Mouse (Mus musculus): ENCODE data around the gene Slc35b3. TPM values are rescaled to one million over a fixed set of nuclear protein-coding genes. Genes with fewer than 3 reads are reported as not detected.

The Slc35b3 gene
- total and polyA plus RNA-seq, 3 experiments, result 12.4 to 16.2 TPM; not detected in 1

- H3K4me3 ChIP-seq (ENCODE audit: control insufficient read depth in 1 of 2, insufficient read depth in 1 of 2, low read depth in 2 of 2, low read length in 2 of 2), result no peak overlapping the region
- TF ChIP-seq GATA1 (IDR thresholded peaks at IDR 0.05; ENCODE audit: low read depth, low read length), result peak; percentile 29; the same call in 1 of the 2 replicates
- TF ChIP-seq USF1 (IDR thresholded peaks at IDR 0.05; ENCODE audit: low read depth, low read length), result peak; percentile 73
- no peak for TF ChIP-seq ZKSCAN1 (IDR thresholded peaks at IDR 0.05; ENCODE audit: low read depth, low read length)
- no peak for TF ChIP-seq SIN3A (IDR thresholded peaks at IDR 0.05; ENCODE audit: low read length)
- peaks cover 5 to 14% of the 10 kb centered on the region in 2 experiments for H3K4me1 ChIP-seq (ENCODE audit: control insufficient read depth in 1 of 2, insufficient read depth in 2 of 2, low read length in 2 of 2)
- no peaks in the 10 kb centered on the region for H3K9me3 ChIP-seq (replicated peaks; ENCODE audit: insufficient read depth, low read length)
- peak overlapping the region; percentile 63 for H3K27ac ChIP-seq (ENCODE audit: control insufficient read depth, low read depth, low read length)
- H3K79me2 ChIP-seq (ENCODE audit: control insufficient read depth, insufficient read depth, low read length, poor library complexity), result no peaks in the 10 kb centered on the region; the same call in 1 of the 2 replicates
- no peak overlapping the region for H3K9ac ChIP-seq (ENCODE audit: control insufficient read depth, low read depth, low read length, poor library complexity, severe bottlenecking)
- DNase-seq (ENCODE audit: low read depth, low spot score), result peak; percentile 46
- no peaks in the 10 kb centered on the region for H3K27me3 ChIP-seq (ENCODE audit: control insufficient read depth in 1 of 2, insufficient read depth in 2 of 2, low read length in 2 of 2)
- H3K36me3 ChIP-seq (ENCODE audit: control insufficient read depth in 1 of 2, insufficient read depth in 2 of 2, low read length in 2 of 2), result peaks cover 2 to 28% of the 10 kb centered on the region in 2 experiments
Measured at GRCm38 (mm10) chr13:38946296-38947012, 14.2 kb downstream of the Slc35b3 start.

GRCm38 (mm10) chr13:38945767-38946166 is 14.9 kb downstream of the Slc35b3 start:
- H3K9ac ChIP-seq (ENCODE audit: control insufficient read depth, low read depth, low read length, poor library complexity, severe bottlenecking), result no peak overlapping the region
- no peaks in the 10 kb centered on the region; the same call in 1 of the 2 replicates for H3K79me2 ChIP-seq (ENCODE audit: control insufficient read depth, insufficient read depth, low read length, poor library complexity)
- peaks cover 5 to 17% of the 10 kb centered on the region in 2 experiments for H3K4me1 ChIP-seq (ENCODE audit: control insufficient read depth in 1 of 2, insufficient read depth in 2 of 2, low read length in 2 of 2)
- H3K36me3 ChIP-seq (ENCODE audit: control insufficient read depth in 1 of 2, insufficient read depth in 2 of 2, low read length in 2 of 2), result peaks cover 5 to 28% of the 10 kb centered on the region in 2 experiments
- peak overlapping the region; percentile 63 for H3K27ac ChIP-seq (ENCODE audit: control insufficient read depth, low read depth, low read length)
- DNase-seq (ENCODE audit: low read depth, low spot score), result peak; percentile 50
- no peaks in the 10 kb centered on the region for H3K9me3 ChIP-seq (replicated peaks; ENCODE audit: insufficient read depth, low read length)
- TF ChIP-seq HCFC1 (IDR thresholded peaks at IDR 0.05; ENCODE audit: low read depth, low read length) (no peak), EP300 (IDR thresholded peaks at IDR 0.05; ENCODE audit: low read depth in 1 of 2, low read length in 2 of 2) (0 out of 4 replicates have a peak, but pooled peaks of 1 of the 2 experiments have one; percentile 10), GATA1 (IDR thresholded peaks at IDR 0.05; ENCODE audit: low read depth, low read length) (peak; percentile 52), NRF1 (IDR thresholded peaks at IDR 0.05; ENCODE audit: insufficient read depth, low read depth, low read length, poor library complexity, severe bottlenecking) (no peak), POLR2A (IDR thresholded peaks at IDR 0.05; ENCODE audit: control insufficient read depth in 1 of 2, insufficient read depth in 1 of 2, low read depth in 1 of 2, low read length in 2 of 2, poor library complexity in 1 of 2) (no peak), ETS1 (IDR thresholded peaks at IDR 0.05; ENCODE audit: low read depth, low read length) (peak; percentile 41; the same call in 1 of the 2 replicates), CTCF (IDR thresholded peaks at IDR 0.05 in 2 of 3, conservative IDR thresholded peaks at IDR 0.05 in 1 of 3; ENCODE audit: control insufficient read depth in 1 of 3, insufficient read depth in 1 of 3, low read depth in 2 of 3, low read length in 3 of 3, poor library complexity in 1 of 3, severe bottlenecking in 1 of 3) (no peak)
- no peaks in the 10 kb centered on the region for H3K27me3 ChIP-seq (ENCODE audit: control insufficient read depth in 1 of 2, insufficient read depth in 2 of 2, low read length in 2 of 2)
- H3K4me3 ChIP-seq (ENCODE audit: control insufficient read depth in 1 of 2, insufficient read depth in 1 of 2, low read depth in 2 of 2, low read length in 2 of 2), result no peak overlapping the region

DNA sequence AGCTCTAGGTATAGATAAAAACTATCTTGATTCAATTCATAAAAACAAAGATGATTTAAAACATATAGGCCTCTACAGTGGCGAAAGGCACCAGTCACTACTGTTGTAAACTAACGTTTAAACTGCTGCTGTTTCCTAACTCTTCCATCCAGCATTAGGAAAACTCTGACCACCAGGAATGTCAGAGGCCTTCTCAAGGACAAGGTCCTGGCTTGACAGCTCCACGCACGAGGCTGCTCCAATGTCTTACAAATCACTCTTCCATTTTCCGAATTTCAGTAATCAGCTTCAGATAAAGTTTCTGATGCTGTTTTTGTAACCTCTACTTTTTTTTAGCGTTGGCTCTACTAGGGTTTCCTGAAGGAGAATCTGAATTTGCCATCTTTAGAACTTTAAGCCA is 15.7 kb downstream of the Slc35b3 start:
- Histone ChIP-seq H3K4me1 (ENCODE audit: control insufficient read depth in 1 of 2, insufficient read depth in 2 of 2, low read length in 2 of 2) (peaks cover 5 to 17% of the 10 kb centered on the region in 2 experiments), H3K27me3 (ENCODE audit: control insufficient read depth in 1 of 2, insufficient read depth in 2 of 2, low read length in 2 of 2) (no peaks in the 10 kb centered on the region), H3K9me3 (replicated peaks; ENCODE audit: insufficient read depth, low read length) (no peaks in the 10 kb centered on the region), H3K79me2 (ENCODE audit: control insufficient read depth, insufficient read depth, low read length, poor library complexity) (no peaks in the 10 kb centered on the region; the same call in 1 of the 2 replicates), H3K36me3 (ENCODE audit: control insufficient read depth in 1 of 2, insufficient read depth in 2 of 2, low read length in 2 of 2) (peaks cover 5 to 28% of the 10 kb centered on the region in 2 experiments), H3K9ac (ENCODE audit: control insufficient read depth, low read depth, low read length, poor library complexity, severe bottlenecking) (no peak overlapping the region), H3K4me3 (ENCODE audit: control insufficient read depth in 1 of 2, insufficient read depth in 1 of 2, low read depth in 2 of 2, low read length in 2 of 2) (no peak overlapping the region), H3K27ac (ENCODE audit: control insufficient read depth, low read depth, low read length) (no peak overlapping the region)
- no peak for DNase-seq (ENCODE audit: low read depth, low spot score)
- TF ChIP-seq CHD1 (IDR thresholded peaks at IDR 0.05; ENCODE audit: low read depth, low read length), result no peak
- TF ChIP-seq RCOR1 (IDR thresholded peaks at IDR 0.05; ENCODE audit: low read depth, low read length), result no peak
- TF ChIP-seq POLR2A (IDR thresholded peaks at IDR 0.05; ENCODE audit: control insufficient read depth in 1 of 2, insufficient read depth in 1 of 2, low read depth in 1 of 2, low read length in 2 of 2, poor library complexity in 1 of 2), result no peak
- TF ChIP-seq MXI1 (IDR thresholded peaks at IDR 0.05; ENCODE audit: low read depth, low read length), result no peak
- TF ChIP-seq HCFC1 (IDR thresholded peaks at IDR 0.05; ENCODE audit: low read depth, low read length), result no peak
- no peak for TF ChIP-seq TBP (IDR thresholded peaks at IDR 0.05; ENCODE audit: low read depth, low read length)
- no peak for TF ChIP-seq RAD21 (IDR thresholded peaks at IDR 0.05; ENCODE audit: low read depth, low read length)

Data from MEL (cell line).